In genomic region chr2:68366091-68366896, GRCm38 (mm10) we compare ENCODE assay signal across 9 mouse cellular contexts.
DNase-seq lines count a peak whose midpoint lies in the region; ATAC-seq lines count a peak whose summit lies in the region.
"Had no signal": no experiment of that assay in that cellular context is flagged by ENCODE, and none has a peak within 500 bp of the region (broad histone marks: within the 10 kb centered on the region; RNA-seq: fewer than 3 reads in every experiment).

No protein-coding gene starts in this region.

- peak overlapping the region; percentile 5 to 13; a peak in 1 of 4 replicates for H3K4me3 ChIP-seq in heart, embryonic 14.5 days (ENCODE audit: control insufficient read depth in 1 of 2, insufficient read depth in 1 of 2, low read depth in 1 of 2, low read length in 2 of 2)
- H3K4me3 ChIP-seq in embryonic facial prominence, embryonic 12.5 days: no peak overlapping the region
- no peak overlapping the region for H3K4me3 ChIP-seq in intestine, embryonic 16.5 days (ENCODE audit: low read length)
- H3K4me3 ChIP-seq in neural tube, embryonic 13.5 days: peak overlapping the region; percentile 9

- peak overlapping the region; percentile 71 to 91 for H3K27ac ChIP-seq in heart, embryonic 14.5 days (replicated peaks in 1 of 2; ENCODE audit: control insufficient read depth in 1 of 2, insufficient read depth in 1 of 2, low read depth in 2 of 2, low read length in 2 of 2)
- no peak overlapping the region for H3K27ac ChIP-seq in embryonic facial prominence, embryonic 12.5 days
- no peak overlapping the region for H3K27ac ChIP-seq in intestine, embryonic 16.5 days (ENCODE audit: low read length)
- no peak overlapping the region for H3K27ac ChIP-seq in neural tube, embryonic 13.5 days (replicated peaks)

- H3K9me3 ChIP-seq in heart, embryonic 14.5 days (ENCODE audit: control insufficient read depth, low read length): no peaks in the 10 kb centered on the region
- H3K9me3 ChIP-seq in embryonic facial prominence, embryonic 12.5 days: no peaks in the 10 kb centered on the region
- H3K9me3 ChIP-seq in intestine, embryonic 16.5 days (ENCODE audit: control insufficient read depth, low read length): no peaks in the 10 kb centered on the region
- H3K9me3 ChIP-seq in neural tube, embryonic 13.5 days: no peaks in the 10 kb centered on the region

- 13% methylated on average over 18 of the region's 18 CpGs for WGBS in heart, embryonic 14.5 days
- WGBS in embryonic facial prominence, embryonic 12.5 days: 10% methylated on average over 18 of the region's 18 CpGs
- 27% methylated on average over 18 of the region's 18 CpGs for WGBS in intestine, embryonic 16.5 days
- WGBS in neural tube, embryonic 13.5 days: 4% methylated on average over 18 of the region's 18 CpGs

- peaks cover 28 to 61% of the 10 kb centered on the region in 2 experiments for H3K4me1 ChIP-seq in heart, embryonic 14.5 days (ENCODE audit: control insufficient read depth in 2 of 2, insufficient read depth in 2 of 2, low read length in 2 of 2)
- H3K4me1 ChIP-seq in embryonic facial prominence, embryonic 12.5 days: peaks cover 14% of the 10 kb centered on the region; the same call in 1 of the 2 replicates
- H3K4me1 ChIP-seq in intestine, embryonic 16.5 days (ENCODE audit: control insufficient read depth, insufficient read depth, low read length): 0 out of 2 replicates have a peak, but pooled peaks cover 7% of the 10 kb centered on the region
- peaks cover 77% of the 10 kb centered on the region for H3K4me1 ChIP-seq in neural tube, embryonic 13.5 days (replicated peaks)

- no peak for ATAC-seq in heart, embryonic 14.5 days (ENCODE audit: insufficient number of reproducible peaks, insufficient read depth, low FRiP score, low read depth)
- ATAC-seq in embryonic facial prominence, embryonic 12.5 days (ENCODE audit: insufficient number of reproducible peaks, insufficient read depth, low FRiP score, low TSS enrichment): no peak
- ATAC-seq in intestine, embryonic 16.5 days: peak; percentile 25; the same call in 1 of the 2 replicates
- ATAC-seq in neural tube, embryonic 13.5 days (ENCODE audit: low read depth): no peak

- H3K27me3 ChIP-seq in heart, embryonic 14.5 days (ENCODE audit: control insufficient read depth, insufficient read depth, low read length): no peaks in the 10 kb centered on the region
- H3K27me3 ChIP-seq in embryonic facial prominence, embryonic 12.5 days: no peaks in the 10 kb centered on the region
- H3K27me3 ChIP-seq in intestine, embryonic 16.5 days (replicated peaks; ENCODE audit: control insufficient read depth, insufficient read depth, low read length): no peaks in the 10 kb centered on the region
- no peaks in the 10 kb centered on the region for H3K27me3 ChIP-seq in neural tube, embryonic 13.5 days

- H3K36me3 ChIP-seq in heart, embryonic 14.5 days (ENCODE audit: control insufficient read depth, insufficient read depth, low read length): peaks cover 29% of the 10 kb centered on the region
- no peaks in the 10 kb centered on the region for H3K36me3 ChIP-seq in embryonic facial prominence, embryonic 12.5 days
- no peaks in the 10 kb centered on the region for H3K36me3 ChIP-seq in intestine, embryonic 16.5 days (ENCODE audit: control insufficient read depth, insufficient read depth, low read length)
- H3K36me3 ChIP-seq in neural tube, embryonic 13.5 days: no peaks in the 10 kb centered on the region
- H3K36me3 ChIP-seq: G1E had no signal

- H3K4me2 ChIP-seq in heart, embryonic 14.5 days (ENCODE audit: low read length): peak overlapping the region; percentile 53
- H3K4me2 ChIP-seq in embryonic facial prominence, embryonic 12.5 days (replicated peaks): peak overlapping the region; percentile 28
- H3K4me2 ChIP-seq in intestine, embryonic 16.5 days (ENCODE audit: low read depth, low read length): 0 out of 2 replicates have a peak overlapping the region, but pooled peaks have one; percentile 9
- peak overlapping the region; percentile 52 for H3K4me2 ChIP-seq in neural tube, embryonic 13.5 days

- peak overlapping the region; percentile 35 for H3K9ac ChIP-seq in heart, embryonic 14.5 days (ENCODE audit: low read length)
- H3K9ac ChIP-seq in embryonic facial prominence, embryonic 12.5 days: no peak overlapping the region
- H3K9ac ChIP-seq in intestine, embryonic 16.5 days (ENCODE audit: low read depth, low read length): no peak overlapping the region
- H3K9ac ChIP-seq in neural tube, embryonic 13.5 days: peak overlapping the region; percentile 55

- DNase-seq in heart, postnatal 10 days: no peak
- no peak for DNase-seq in cerebellum, postnatal 10 days
- DNase-seq in urinary bladder, adult 2 months (ENCODE audit: low spot score): no peak
- no peak for DNase-seq in gastrocnemius, postnatal 36 days

- intact Hi-C loops in heart, postnatal 10 days (cut with DNase I): loop anchor here (10.0 kb wide), 2 partner anchors 199 to 739 kb away; no protein-coding TSS in a partner anchor
- intact Hi-C loops in gastrocnemius, postnatal 36 days (cut with DNase I): loop anchor here (10.0 kb wide), 2 partner anchors 109 to 389 kb away; partner anchors contain the start of gene Stk39

Comparison
In these comparisons a context has a peak if more than half of its experiments do, and no peak if none do; other contexts are left out.
1. H3K27ac ChIP-seq: peak in heart, embryonic 14.5 days (2 of 2); none in embryonic facial prominence, embryonic 12.5 days (single experiment), intestine, embryonic 16.5 days (single experiment) and neural tube, embryonic 13.5 days (single experiment).
2. H3K4me3 ChIP-seq: peak in heart, embryonic 14.5 days (2 of 2) and neural tube, embryonic 13.5 days (single experiment); none in embryonic facial prominence, embryonic 12.5 days (single experiment) and intestine, embryonic 16.5 days (single experiment).
3. H3K9ac ChIP-seq: peak in heart, embryonic 14.5 days (single experiment) and neural tube, embryonic 13.5 days (single experiment); none in embryonic facial prominence, embryonic 12.5 days (single experiment) and intestine, embryonic 16.5 days (single experiment).
4. Peak in every context shown above with its lines, with median percentiles within 50 percentile points of each other: H3K4me2 ChIP-seq.